Mouse (Mus musculus): ENCODE measurements around the gene Col5a1.

DNA sequence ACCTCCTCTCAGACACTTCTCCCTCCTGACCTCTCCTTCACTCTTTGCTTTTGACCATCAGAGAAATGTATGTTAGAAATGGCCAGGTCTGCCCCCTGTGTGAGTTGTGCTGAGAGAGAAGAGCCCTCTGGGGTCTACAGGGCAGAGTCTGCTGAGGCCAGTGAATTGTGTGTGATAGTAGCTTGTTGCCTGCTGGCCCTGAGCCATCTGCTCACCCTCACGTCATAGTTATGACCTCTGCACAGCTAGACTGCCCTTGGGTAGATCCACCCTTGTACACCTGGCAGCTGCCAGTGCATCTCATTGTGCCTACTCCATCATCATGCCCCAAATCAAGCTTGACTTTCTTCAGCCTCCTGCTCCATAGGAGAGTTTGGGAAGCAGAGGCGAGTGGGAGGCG, 114.4 kb downstream of the Col5a1 start:
- TF ChIP-seq CTCF (IDR thresholded peaks at IDR 0.05; ENCODE audit: extremely low read depth, insufficient read depth, insufficient read length, insufficient replicate concordance) (no peak), POLR2A (IDR thresholded peaks at IDR 0.05; ENCODE audit: low read depth, low read length) (no peak)

Data from spleen, adult 2 months (tissue).